Mouse (Mus musculus): ENCODE data around the gene Plxnc1. TPM values are rescaled to one million over a fixed set of nuclear protein-coding genes. Genes with fewer than 3 reads are reported as not detected.

Gene Plxnc1
- polyA plus RNA-seq, 1 experiment from 2014 or later = 8.7 TPM

- Histone ChIP-seq H3K27ac (peak overlapping the region; percentile 14; the same call in 1 of the 2 replicates), H3K9me3 (no peaks in the 10 kb centered on the region), H3K4me2 (replicated peaks) (no peak overlapping the region), H3K9ac (replicated peaks) (no peak overlapping the region), H3K4me3 (replicated peaks) (no peak overlapping the region), H3K27me3 (no peaks in the 10 kb centered on the region), H3K4me1 (replicated peaks) (peaks cover 13% of the 10 kb centered on the region), H3K36me3 (peaks cover 16% of the 10 kb centered on the region)
- WGBS = 58% methylated on average over 2 of the region's 2 CpGs
- ATAC-seq = no peak
These were observed 26.6 kb downstream of the Plxnc1 start for GRCm38 (mm10) chr10:94917990-94918389.

- WGBS = 88% methylated on average over 4 of the region's 4 CpGs
- no peak overlapping the region for H3K4me3 ChIP-seq (replicated peaks)
- peaks cover 16% of the 10 kb centered on the region for H3K36me3 ChIP-seq
- no peaks in the 10 kb centered on the region for H3K27me3 ChIP-seq
- no peak overlapping the region for H3K27ac ChIP-seq
- no peaks in the 10 kb centered on the region for H3K9me3 ChIP-seq
- no peak overlapping the region for H3K4me2 ChIP-seq (replicated peaks)
- no peak for ATAC-seq
- peaks cover 10% of the 10 kb centered on the region for H3K4me1 ChIP-seq (replicated peaks)
- no peak overlapping the region for H3K9ac ChIP-seq (replicated peaks)
These were observed 27.3 kb downstream of the Plxnc1 start for GRCm38 (mm10) chr10:94917354-94917753.

GRCm38 (mm10) chr10:94916610-94917009, 28.0 kb downstream of the Plxnc1 start:
- Histone ChIP-seq H3K4me3 (replicated peaks) (no peak overlapping the region), H3K4me1 (replicated peaks) (peaks cover 10% of the 10 kb centered on the region), H3K9me3 (no peaks in the 10 kb centered on the region), H3K27me3 (no peaks in the 10 kb centered on the region), H3K9ac (replicated peaks) (no peak overlapping the region), H3K27ac (no peak overlapping the region), H3K36me3 (peaks cover 10% of the 10 kb centered on the region), H3K4me2 (replicated peaks) (no peak overlapping the region)
- WGBS = 86% methylated on average over 7 of the region's 7 CpGs
- no peak for ATAC-seq

- no peak overlapping the region for H3K9ac ChIP-seq (replicated peaks)
- H3K4me3 ChIP-seq (replicated peaks) = no peak overlapping the region
- no peak overlapping the region for H3K27ac ChIP-seq
- no peak overlapping the region for H3K4me2 ChIP-seq (replicated peaks)
- no peaks in the 10 kb centered on the region for H3K9me3 ChIP-seq
- peaks cover 10% of the 10 kb centered on the region for H3K4me1 ChIP-seq (replicated peaks)
- H3K27me3 ChIP-seq = no peaks in the 10 kb centered on the region
- WGBS = 94% methylated on average over 6 of the region's 6 CpGs
- no peak for ATAC-seq
- peaks cover 1% of the 10 kb centered on the region for H3K36me3 ChIP-seq
These were observed 28.9 kb downstream of the Plxnc1 start for GRCm38 (mm10) chr10:94915746-94916145.

GRCm38 (mm10) chr10:94914081-94914480, 30.6 kb downstream of the Plxnc1 start:
- H3K4me3 ChIP-seq (replicated peaks) = no peak overlapping the region
- peaks cover 14% of the 10 kb centered on the region for H3K4me1 ChIP-seq (replicated peaks)
- ATAC-seq = no peak
- no peaks in the 10 kb centered on the region for H3K36me3 ChIP-seq
- H3K9me3 ChIP-seq = no peaks in the 10 kb centered on the region
- H3K4me2 ChIP-seq (replicated peaks) = no peak overlapping the region
- H3K9ac ChIP-seq (replicated peaks) = no peak overlapping the region
- H3K27ac ChIP-seq = no peak overlapping the region
- 89% methylated on average over 11 of the region's 11 CpGs for WGBS
- no peaks in the 10 kb centered on the region for H3K27me3 ChIP-seq

- WGBS = 89% methylated on average over 5 of the region's 5 CpGs
- no peak overlapping the region for H3K4me2 ChIP-seq (replicated peaks)
- no peak for ATAC-seq
- peaks cover 11% of the 10 kb centered on the region for H3K4me1 ChIP-seq (replicated peaks)
- no peaks in the 10 kb centered on the region for H3K27me3 ChIP-seq
- H3K9me3 ChIP-seq = no peaks in the 10 kb centered on the region
- no peak overlapping the region for H3K4me3 ChIP-seq (replicated peaks)
- H3K9ac ChIP-seq (replicated peaks) = no peak overlapping the region
- no peak overlapping the region for H3K27ac ChIP-seq
- H3K36me3 ChIP-seq = no peaks in the 10 kb centered on the region
These were observed 31.3 kb downstream of the Plxnc1 start for GRCm38 (mm10) chr10:94913336-94913739.

GRCm38 (mm10) chr10:94912551-94912950, 32.1 kb downstream of the Plxnc1 start:
- Histone ChIP-seq H3K9me3 (no peaks in the 10 kb centered on the region), H3K4me2 (replicated peaks) (no peak overlapping the region), H3K4me3 (replicated peaks) (no peak overlapping the region), H3K4me1 (replicated peaks) (peaks cover 4% of the 10 kb centered on the region; the same call in 1 of the 2 replicates), H3K27me3 (no peaks in the 10 kb centered on the region), H3K36me3 (no peaks in the 10 kb centered on the region), H3K27ac (no peak overlapping the region), H3K9ac (replicated peaks) (no peak overlapping the region)
- ATAC-seq = no peak
- WGBS = 92% methylated on average over 1 of the region's 1 CpGs

- no peak for ATAC-seq
- Histone ChIP-seq H3K4me1 (replicated peaks) (peaks cover 14% of the 10 kb centered on the region), H3K27me3 (no peaks in the 10 kb centered on the region), H3K4me3 (replicated peaks) (no peak overlapping the region), H3K36me3 (no peaks in the 10 kb centered on the region), H3K9ac (replicated peaks) (no peak overlapping the region), H3K27ac (no peak overlapping the region), H3K9me3 (no peaks in the 10 kb centered on the region), H3K4me2 (replicated peaks) (no peak overlapping the region)
- WGBS = 87% methylated on average over 6 of the region's 6 CpGs
These were observed 33.5 kb downstream of the Plxnc1 start for GRCm38 (mm10) chr10:94911102-94911501.

- no peaks in the 10 kb centered on the region for H3K36me3 ChIP-seq
- H3K4me2 ChIP-seq (replicated peaks) = no peak overlapping the region
- ATAC-seq = no peak
- 99% methylated on average over 4 of the region's 4 CpGs for WGBS
- H3K4me3 ChIP-seq (replicated peaks) = no peak overlapping the region
- no peak overlapping the region for H3K9ac ChIP-seq (replicated peaks)
- no peak overlapping the region for H3K27ac ChIP-seq
- H3K27me3 ChIP-seq = no peaks in the 10 kb centered on the region
- no peaks in the 10 kb centered on the region for H3K9me3 ChIP-seq
- peaks cover 19% of the 10 kb centered on the region for H3K4me1 ChIP-seq (replicated peaks)
These were observed 34.1 kb downstream of the Plxnc1 start for GRCm38 (mm10) chr10:94910570-94910969.

- Histone ChIP-seq H3K27me3 (no peaks in the 10 kb centered on the region), H3K27ac (no peak overlapping the region), H3K4me1 (replicated peaks) (peaks cover 25% of the 10 kb centered on the region), H3K9ac (replicated peaks) (no peak overlapping the region), H3K9me3 (no peaks in the 10 kb centered on the region), H3K4me3 (replicated peaks) (no peak overlapping the region), H3K36me3 (no peaks in the 10 kb centered on the region), H3K4me2 (replicated peaks) (no peak overlapping the region)
- ATAC-seq = no peak
- WGBS = 91% methylated on average over 2 of the region's 2 CpGs
These were observed 34.8 kb downstream of the Plxnc1 start for GRCm38 (mm10) chr10:94909789-94910188.

- Histone ChIP-seq H3K4me3 (replicated peaks) (no peak overlapping the region), H3K27ac (no peak overlapping the region), H3K36me3 (no peaks in the 10 kb centered on the region), H3K4me2 (replicated peaks) (no peak overlapping the region), H3K4me1 (replicated peaks) (peaks cover 31% of the 10 kb centered on the region), H3K9me3 (no peaks in the 10 kb centered on the region), H3K9ac (replicated peaks) (no peak overlapping the region), H3K27me3 (no peaks in the 10 kb centered on the region)
- no peak for ATAC-seq
- WGBS = 94% methylated on average over 11 of the region's 11 CpGs
These were observed 35.5 kb downstream of the Plxnc1 start for GRCm38 (mm10) chr10:94908976-94909717.

GRCm38 (mm10) chr10:94905689-94906473, 38.8 kb downstream of the Plxnc1 start:
- Histone ChIP-seq H3K9ac (replicated peaks) (0 out of 2 replicates have a peak overlapping the region, but pooled peaks have one; percentile 16), H3K27me3 (no peaks in the 10 kb centered on the region), H3K36me3 (no peaks in the 10 kb centered on the region; the same call in 1 of the 2 replicates), H3K4me2 (replicated peaks) (peak overlapping the region; percentile 42), H3K4me1 (replicated peaks) (peaks cover 36% of the 10 kb centered on the region), H3K4me3 (replicated peaks) (peak overlapping the region; percentile 14; the same call in 1 of the 2 replicates), H3K9me3 (no peaks in the 10 kb centered on the region), H3K27ac (peak overlapping the region; percentile 89)
- ATAC-seq = peak; percentile 96
- WGBS = 27% methylated on average over 21 of the region's 21 CpGs

Measured in midbrain, embryonic 13.5 days (tissue).